Mouse (Mus musculus): ENCODE data around the gene Emx1.

GRCm38 (mm10) chr6:85154861-85155528 lies 32.2 kb upstream of the Emx1 start:
- TF ChIP-seq CTCF (IDR thresholded peaks at IDR 0.05; ENCODE audit: low read depth, low read length) (no peak), TAL1 (conservative IDR thresholded peaks at IDR 0.05; ENCODE audit: low read depth, low read length) (no peak)
